Mouse (Mus musculus): Measurements from ENCODE around the gene Cstb.
"Not testable (repeated sequence)": the region's sequence is repeated elsewhere in the genome, so short reads cannot be mapped to it uniquely, and the experiment has no call there.

Cstb gene

DNA sequence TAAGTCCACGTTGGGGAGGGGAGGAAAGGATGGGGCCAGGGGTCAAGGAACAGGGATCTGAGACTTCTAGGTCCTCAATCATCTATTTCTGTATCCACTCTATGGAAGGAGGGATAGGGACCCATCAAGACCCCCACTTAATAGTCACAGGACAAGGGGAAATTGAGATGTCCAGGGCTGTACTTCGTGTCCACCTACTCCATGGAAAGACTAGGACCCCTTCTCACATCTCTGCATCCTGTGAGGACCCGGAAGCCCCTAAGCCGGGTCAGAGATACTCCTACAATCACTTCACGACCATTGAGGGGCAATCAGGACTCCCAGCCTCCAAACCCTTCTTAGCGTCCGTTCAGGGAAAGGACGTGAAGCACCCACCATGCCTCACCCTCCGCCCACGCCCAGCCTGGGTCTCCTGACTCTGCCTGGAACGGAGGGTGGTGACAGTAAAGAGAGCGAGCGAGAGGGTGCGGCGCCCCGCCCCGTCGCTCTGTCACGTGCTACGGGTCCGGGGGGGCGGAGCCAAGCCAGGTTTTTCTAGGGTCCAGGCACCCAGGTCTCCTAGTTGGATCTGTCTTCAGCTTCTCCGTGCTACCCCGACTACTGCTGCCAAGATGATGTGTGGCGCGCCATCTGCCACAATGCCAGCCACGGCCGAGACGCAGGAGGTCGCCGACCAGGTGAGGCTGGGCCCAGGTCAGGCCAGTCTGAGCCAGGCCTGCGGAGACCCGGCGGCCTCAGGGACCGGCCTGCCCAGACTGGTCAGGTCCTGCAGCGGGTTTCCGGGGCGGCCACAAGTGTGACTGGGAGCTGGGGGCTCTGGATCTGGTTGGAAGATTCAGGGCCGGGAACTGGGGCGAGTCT is at the start of gene Cstb:
Cstb (plus strand) TSS at position 489 of the 861 bp plus-strand sequence.
- in situ Hi-C loops (cut with MboI, MseI) = no loop called here

DNA sequence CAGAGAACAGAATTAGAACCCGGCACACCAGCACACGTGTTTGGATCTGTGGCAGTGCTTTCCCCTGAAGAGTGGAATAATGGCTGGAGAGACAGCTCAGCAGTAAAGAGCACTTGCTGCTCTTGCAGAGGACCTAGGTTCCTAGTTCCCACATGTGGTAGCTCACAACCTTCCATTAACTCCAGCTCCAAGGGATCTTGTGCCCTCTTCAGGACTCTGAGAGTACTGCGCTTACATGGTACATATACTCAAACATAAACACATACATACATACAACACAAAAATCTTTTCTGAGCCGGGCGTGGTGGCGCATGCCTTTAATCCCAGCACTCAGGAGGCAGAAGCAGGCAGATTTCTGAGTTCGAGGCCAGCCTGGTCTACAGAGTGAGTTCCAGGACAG is 47.0 kb upstream of the Cstb start:
- in situ Hi-C loops (cut with MboI, MseI) = no loop called here

DNA sequence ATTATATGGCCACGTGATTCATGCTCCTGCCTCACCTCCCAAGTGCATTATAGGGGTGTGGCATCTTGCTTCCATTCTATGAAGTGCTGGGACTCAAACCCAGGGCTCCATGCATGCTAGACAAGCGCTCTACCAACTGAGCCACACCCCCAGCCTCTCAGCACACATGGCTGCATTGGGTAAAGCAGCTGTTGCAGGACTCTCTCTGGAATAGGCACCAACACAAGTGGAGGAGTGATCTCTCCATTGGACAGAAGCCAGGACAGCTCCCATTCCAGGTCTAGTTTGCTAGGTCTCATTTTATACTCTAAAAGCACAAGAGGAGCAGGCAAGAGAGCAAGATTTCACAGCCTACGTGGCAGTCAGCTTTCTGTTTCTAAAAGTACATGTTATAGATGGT is 41.9 kb upstream of the Cstb start:
- in situ Hi-C loops (cut with MboI, MseI) = no loop called here

DNA sequence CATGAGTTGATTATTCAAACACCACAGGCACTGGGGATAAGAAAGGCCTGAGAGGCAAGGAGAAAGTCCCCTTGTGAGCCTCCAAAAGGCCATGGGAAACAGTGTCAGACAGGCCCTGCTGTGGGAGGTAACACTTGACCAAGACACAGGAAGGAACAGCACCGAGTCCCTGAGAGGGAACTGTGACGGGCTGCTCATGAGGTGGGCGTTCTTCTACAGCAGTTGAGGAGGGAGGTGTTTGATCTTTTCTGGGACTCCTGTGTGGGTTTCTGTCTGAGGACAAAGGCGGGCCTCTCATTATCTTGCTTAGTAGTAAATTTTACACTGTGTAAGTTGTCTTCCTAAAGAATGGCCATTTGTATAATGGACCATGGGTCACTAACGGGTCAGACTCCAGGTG is 39.9 kb upstream of the Cstb start:
- in situ Hi-C loops (cut with MboI, MseI) = no loop called here

DNA sequence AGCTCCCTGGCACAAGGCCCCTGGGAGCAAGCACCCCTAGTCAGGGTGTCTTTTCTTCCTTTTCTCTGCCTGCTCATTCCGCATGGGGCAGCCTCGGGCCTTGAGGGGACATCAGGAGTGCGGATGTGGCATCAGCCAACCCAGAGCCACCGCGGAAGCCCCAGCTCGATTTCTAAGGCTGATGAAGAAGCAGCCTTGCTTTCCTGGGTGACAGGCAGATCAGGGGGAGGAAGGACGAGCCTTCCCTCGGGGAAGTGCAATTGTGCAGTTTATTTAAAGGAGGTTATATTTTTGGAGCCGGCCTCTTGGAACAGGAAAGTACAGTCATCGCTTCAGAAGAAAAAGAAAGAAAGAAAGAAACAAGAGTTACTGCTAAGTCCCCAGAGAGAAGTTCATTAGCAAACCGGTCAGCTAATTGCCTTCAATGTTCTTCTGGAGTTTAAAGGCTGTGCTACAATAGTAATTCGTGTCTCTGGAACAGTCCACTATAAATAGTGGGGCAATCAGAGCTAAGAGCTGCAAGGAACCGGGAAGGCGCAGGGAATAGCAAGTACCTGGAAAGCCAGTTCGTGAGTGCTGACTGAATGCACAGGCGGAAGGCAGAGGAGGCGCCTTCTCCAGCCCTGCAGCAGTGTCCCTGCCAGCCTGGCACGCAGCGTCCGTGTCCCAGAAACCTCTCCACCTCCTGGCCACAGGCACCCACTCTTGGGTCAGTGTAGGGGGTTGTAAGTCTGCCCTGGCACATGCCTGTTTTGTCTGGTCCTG is 37.1 kb upstream of the Cstb start:
- in situ Hi-C loops (cut with MboI, MseI) = no loop called here

DNA sequence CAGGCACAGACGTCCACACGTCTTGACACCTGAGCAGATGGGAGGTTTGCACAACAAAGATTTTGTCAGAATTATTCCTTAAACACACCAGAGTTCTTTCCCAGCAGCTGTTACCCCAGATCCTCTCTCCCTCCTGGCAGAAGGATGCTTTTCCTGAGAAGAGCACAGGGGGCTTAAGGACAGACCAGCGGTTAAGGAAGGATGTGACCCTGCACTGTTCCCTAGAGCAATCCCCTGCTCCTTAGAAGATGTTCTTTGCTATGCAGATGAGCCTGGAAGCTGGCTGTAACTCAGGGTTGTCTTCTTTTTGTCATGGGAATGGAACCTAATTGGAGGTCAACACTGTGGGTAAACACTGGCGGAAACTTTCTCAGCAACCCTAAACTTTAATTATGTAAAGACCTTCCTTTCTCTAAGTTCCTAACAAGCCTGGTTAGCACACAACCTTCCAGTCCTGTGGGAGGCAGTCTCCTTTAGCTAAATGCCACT is 34.4 kb upstream of the Cstb start:
- in situ Hi-C loops (cut with MboI, MseI) = loop anchor here (5.0 kb wide), 1 partner anchor 99 kb away; no protein-coding TSS in a partner anchor

DNA sequence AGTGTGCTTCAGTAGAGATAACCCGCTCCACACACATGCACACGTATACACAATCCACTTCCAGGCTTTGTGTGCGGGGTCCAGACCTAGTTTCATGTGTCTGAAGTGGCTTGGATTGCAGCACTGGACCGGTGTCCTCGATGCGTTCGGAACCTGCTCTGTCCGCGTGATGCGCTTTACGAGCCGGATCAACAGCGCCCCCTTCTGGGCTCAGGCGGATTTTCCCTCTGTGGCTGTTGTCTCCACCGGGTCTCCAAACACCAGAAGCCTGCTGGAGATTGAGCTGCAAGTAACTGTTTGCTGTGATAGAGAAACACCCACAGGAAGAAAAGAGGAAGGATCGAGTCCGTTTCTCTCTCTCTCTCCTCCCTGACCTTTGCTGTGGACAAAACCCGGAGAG is 33.4 kb upstream of the Cstb start:
- in situ Hi-C loops (cut with MboI, MseI) = loop anchor here (5.0 kb wide), 1 partner anchor 100 kb away; no protein-coding TSS in a partner anchor

DNA sequence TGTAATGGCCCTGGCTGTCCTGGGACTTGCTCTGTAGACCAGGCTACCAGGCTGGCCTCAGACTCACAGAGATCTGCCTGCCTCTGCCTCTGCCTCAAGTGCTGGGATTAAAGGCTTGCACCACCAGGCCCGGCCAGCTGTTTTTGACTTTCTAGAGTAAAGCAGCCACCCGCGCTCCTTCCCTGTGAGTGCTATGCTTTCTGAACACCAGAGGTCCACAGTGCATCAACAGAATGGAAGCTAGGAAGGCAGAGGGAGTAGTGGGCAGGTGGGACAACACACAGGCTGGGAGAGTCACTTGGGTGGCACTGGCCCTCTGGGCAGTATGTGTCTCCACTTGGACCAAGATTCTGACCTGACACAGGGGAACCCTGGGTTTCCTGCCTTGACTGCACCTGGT is 30.1 kb upstream of the Cstb start:
- in situ Hi-C loops (cut with MboI, MseI) = no loop called here

DNA sequence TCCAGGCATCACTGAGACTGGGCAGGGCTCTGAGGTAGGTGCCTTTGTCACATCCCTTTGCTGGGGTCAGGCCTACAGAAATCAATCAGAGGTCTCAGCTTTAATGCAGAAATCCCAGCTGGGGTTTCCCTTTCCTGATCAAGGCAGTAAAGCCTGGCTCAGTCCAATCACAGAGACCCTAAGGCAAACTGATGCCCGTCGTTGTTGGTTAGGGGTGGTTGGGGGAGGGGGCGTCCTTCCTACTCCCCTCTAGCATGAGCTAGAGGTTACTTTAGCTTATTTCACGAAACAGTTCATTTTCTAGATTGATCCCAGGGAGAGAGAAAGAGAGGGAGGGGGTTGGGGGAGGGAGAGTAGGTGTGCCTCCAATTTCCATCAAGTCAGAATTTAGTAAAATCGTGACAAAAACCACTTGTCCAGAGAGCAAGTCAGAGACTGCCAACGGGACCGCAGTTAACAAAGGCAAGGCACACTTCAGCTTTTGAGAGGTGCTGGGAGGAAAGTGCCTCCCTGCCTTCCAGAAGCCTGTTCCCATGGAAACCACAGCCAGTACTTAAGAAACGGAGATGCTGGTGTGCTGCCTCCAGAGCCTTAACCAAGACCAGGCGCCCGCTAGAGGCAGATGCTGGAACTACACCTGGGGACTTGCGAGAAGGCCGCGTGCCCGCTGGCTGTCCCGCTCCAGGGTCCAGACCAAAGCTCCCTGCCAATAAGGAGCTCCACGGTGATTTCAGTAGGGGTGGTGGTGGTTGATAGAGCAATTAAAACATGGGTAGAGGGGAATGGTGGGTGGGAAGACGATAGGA is 29.4 kb upstream of the Cstb start:
- in situ Hi-C loops (cut with MboI, MseI) = no loop called here

DNA sequence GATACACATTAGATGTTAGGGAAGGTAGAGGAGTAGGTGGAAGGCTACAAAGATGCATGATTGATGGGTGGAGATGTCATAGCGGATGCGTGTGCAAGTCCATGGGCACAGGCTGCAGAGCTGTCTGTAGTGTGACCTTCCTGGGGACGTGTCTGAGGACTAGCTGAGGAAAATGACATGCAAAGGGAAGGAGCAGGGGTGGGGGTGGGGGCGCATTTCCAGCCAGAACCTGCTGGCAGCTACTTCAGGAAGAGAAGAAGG is 28.9 kb upstream of the Cstb start:
- in situ Hi-C loops (cut with MboI, MseI) = no loop called here

DNA sequence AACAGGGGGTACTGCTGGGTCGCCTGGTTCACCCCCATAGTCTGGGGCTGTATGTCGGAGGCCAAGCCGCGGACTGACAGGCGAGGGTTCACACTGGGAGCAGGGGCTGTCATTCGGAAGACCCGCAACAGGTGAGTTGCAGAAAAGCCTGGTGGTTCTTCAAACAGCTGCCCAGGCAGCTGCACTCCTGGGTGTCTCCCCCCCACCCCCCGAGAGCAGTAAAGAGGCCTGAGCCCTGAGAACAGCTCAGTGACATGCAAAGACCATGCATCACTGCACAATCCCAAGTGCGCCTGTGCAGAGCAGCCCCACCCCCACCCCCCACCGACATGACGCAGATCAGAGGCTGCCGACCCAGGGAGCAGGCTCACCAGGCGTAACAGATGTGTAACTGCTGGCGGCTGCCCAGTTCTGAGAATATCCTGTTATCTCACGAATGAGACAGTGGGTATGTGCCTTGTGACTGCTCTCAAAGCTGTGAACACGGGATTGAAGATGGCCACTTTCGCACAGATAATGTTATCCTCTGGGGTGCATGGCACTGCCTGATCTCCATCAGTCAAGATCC is 26.3 kb upstream of the Cstb start:
- in situ Hi-C loops (cut with MboI, MseI) = no loop called here

DNA sequence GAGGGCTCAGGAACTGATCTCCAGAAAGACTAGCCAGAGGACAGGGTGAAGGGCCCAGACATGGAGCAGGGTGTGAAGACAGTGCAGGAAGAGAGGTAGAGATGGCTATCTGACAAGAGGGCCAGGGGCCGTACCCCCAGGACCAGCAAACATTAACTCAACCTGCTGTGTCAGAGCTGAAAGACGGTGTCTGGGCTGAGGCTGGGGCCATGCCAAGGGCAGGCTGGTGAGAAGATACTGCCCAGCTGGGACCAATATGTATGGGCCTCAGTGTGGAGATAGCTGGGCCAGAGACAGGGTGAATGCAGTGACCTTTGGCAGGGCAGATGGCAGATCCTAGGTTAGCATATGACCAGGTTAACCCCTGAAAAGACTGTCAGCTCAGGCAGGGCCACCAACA is 24.3 kb upstream of the Cstb start:
- in situ Hi-C loops (cut with MboI, MseI) = no loop called here

DNA sequence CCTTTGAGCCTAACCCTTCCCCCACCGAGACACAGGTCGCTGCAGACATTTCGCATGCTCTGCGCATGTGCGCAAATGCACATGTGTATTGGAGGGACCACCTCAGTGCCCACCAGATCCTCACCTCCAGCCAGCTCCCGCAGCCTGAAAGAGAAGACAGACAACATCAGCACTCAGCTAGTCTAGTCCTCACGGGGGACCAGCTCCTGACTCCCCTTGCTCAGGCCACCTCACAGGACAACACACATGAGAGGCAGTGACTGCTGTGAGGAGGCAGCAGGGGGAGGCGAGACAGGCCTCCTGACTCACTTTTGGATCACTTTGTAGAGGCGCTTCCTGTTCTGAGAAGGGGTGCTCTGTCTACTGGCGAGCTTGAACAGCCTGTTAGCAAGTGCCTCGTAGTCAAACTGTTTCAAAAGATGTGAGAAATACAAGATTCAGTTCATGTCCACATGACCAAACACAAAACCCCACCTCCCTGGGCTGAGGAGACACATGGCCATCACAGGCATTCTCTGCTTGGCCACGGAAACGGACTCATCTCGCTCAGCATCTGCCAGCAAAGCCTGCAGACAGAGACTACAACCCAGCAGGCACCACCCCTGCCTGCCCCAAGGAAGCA is 23.1 kb upstream of the Cstb start:
- in situ Hi-C loops (cut with MboI, MseI) = no loop called here

DNA sequence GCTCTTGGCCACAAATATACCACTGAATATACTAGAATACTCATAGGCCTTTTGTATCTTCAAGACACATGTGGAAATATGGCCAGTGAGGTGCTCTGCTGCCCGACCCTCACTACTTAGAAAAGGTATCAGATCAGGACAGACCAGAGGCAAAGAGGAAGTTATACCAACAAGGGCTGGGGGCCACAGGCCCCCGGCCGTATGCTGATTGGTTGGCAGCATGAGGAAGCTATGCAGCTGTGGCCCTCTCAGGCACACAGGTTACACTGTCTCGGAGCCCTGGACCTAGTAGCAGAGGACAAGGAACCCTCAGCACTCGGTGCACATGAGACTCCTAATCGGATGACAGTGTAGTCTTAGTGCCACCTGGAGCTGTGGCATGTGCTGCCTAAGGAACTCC is 19.3 kb upstream of the Cstb start:
- in situ Hi-C loops (cut with MboI, MseI) = no loop called here

DNA sequence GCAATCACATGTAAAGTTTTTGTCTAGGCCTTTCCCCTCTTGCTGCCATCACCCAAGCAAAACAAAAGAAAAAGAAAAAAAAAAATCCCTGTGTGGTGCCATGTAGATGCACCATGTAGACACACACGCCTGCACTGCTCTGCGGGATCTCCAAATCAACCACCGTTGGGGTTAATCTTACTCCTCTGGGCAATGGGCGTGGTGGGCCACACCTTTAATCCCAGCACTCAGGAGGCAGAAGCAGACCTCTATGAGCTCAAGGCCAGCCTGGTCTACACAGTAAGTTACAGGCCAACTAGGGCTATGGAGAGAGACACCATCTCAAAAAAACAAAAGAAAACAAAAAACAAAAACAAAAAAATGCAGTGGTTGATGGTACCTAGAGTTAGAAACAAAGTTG is 18.3 kb upstream of the Cstb start:
- in situ Hi-C loops (cut with MboI, MseI) = no loop called here

DNA sequence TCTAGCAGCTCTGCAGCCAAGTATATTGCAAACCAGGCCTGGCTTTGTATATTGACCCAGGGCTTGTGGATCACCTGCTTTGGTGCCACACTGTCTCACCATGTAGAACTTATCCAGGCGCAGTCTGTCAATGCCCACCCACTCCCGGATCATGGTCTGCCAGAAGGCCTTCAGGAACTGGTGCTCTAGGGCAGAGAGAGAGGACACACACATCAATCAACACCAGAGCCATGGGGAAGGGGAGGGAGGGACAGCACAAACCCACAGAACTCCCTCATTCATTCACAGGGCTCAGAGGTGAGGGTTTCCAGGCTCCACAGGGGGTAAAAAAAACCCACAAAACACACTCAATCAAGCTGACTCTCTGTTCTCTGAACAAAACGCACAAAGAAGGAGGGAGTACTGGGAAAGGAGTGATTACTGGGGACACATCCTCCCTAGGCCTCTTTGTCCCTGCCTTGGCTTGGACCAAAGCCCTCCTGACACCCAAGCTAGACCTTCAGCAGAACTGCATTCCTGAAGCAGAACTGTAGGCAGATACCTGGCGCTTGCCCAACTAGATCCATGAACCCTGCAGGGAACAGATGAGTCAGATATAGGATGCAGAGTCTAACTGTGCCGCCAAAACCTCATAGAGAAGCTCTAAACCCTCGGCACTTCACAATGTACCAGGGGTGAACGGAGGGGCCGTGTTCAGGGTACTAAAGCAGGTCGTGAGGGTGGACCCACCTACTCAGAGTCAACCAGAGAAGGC is 16.3 kb upstream of the Cstb start:
- in situ Hi-C loops (cut with MboI, MseI) = no loop called here

DNA sequence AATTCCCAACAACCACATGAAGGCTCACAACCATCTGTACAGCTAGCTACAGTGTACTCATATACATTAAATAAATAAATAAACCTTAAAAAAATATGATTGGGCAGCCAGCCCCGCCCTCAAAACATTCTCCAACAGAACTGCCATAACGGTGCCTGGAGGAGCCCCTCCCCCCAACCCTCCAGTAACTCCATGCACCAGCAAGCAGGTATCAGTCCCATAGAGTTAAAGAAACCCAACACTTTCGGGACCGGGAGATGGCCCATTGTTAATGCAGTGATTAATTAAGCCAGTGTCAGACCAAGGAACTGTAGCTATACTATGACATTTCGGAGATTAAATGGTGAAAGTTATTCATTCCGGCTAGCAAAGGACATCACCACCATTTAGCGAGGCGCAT is 13.6 kb upstream of the Cstb start:
- in situ Hi-C loops (cut with MboI, MseI) = no loop called here

DNA sequence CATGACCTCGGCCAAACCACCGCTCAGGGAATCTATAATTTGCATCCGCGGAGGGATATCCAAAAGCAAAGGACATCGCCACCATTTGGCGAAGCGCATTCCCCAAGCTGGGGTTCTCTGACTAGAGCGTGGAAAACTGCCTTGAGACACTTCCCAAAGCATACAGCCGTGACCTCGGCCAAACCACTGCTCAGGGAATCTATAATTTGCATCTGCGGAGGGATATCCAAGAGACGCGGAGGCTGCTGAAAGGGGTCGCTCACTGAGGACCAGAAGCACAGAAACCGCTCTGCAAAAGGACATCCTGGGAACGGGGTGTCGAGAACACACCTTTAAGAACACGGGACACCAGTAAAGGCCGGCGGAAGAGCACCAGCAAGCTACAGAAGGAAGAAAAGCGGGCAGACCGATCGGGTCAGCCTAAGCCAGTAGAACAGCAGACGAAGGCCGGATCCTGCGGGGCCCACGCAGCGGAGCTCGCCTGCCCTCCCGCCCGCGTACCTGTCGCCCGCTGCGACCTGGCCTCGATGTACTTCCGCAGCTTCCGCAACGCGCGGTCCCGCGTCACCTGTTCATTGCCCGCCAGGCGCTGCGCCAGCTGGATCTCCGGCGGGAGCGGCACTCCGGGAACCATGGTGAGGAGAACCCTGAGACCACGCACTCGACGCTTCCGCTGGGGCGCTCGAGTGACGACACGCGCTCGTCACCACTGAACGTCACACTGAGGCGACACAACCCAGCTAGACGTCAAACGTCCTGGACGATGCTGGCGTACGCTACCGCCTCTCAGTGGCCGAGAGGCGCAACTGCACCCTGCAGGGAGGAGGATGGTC is 12.9 kb upstream of the Cstb start, which contains the start of gene Rrp1:
Rrp1 (minus strand) TSS at position 725 of the 833 bp plus-strand sequence.
- in situ Hi-C loops (cut with MboI, MseI) = no loop called here

DNA sequence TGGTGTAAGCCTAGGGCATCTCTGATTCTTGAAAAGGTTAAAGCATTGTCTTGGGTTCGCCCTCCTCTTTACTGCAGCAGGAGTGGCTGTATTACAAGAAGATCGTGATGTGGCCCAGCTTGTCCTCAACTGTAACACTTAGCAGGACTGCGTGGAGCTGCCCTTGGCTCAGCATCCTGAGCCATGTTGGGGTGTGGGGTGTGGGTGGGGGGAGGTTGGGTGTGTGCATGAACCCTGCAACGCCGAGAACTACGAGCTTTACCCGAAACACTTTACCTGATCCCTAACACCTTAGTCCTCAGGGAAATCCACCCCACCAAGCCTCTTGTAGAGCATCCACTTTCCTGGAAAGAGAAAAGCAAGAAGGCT is 12.3 kb upstream of the Cstb start:
- in situ Hi-C loops (cut with MboI, MseI) = no loop called here

DNA sequence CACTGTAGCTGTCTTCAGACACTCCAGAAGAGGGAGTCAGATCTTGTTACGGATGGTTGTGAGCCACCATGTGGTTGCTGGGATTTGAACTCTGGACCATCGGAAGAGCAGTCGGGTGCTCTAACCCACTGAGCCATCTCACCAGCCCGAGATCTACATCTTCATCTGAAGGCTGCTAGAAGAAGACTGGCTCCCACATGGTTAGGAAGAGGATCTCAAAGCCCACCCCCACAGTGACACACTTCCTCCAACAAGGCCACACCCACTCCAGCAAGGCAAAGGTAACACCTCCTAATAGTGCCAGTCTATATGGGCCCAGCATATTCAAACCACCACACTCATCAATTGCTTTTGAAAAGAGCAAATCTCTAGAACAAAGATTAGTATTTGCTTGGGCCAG is 10.5 kb upstream of the Cstb start:
- in situ Hi-C loops (cut with MboI, MseI) = not testable (repeated sequence)
